Mouse (Mus musculus): ENCODE data around the gene Sctr.

The Sctr gene

DNA sequence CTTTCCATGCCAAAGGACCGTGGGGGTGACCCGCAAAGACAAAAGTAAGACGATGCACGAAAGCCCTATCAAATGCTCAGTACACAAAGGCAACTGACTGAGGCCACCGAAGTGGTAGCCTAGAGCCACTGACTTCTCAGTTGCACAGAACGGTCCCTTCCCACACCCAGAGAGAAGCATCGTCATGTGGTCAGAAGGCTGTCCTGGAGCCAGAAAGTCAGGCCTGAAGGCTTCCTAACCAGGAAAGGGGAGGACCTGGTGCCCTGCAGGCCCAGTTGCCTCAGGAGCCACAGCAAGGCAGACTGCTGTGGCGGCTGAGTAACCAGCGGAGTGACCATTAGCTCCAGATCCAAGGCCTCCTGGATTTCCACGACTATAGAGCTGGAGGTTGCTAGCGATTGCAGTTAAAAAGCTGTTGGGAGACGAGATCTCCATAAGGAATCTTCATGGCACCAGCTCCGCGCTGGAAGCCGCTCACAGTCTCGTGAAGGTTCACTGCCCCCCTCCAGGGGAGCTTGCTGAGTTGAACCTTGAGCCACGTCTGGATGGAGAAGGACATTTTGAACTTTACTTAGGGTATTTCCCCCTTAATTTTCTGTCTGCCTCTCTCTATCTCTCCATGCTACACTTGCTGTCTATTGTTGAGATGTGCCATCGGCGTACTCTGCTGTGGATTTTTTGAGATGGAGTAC, 103.2 kb downstream of the Sctr start:
- no peak for DNase-seq (ENCODE audit: low spot score)

DNA sequence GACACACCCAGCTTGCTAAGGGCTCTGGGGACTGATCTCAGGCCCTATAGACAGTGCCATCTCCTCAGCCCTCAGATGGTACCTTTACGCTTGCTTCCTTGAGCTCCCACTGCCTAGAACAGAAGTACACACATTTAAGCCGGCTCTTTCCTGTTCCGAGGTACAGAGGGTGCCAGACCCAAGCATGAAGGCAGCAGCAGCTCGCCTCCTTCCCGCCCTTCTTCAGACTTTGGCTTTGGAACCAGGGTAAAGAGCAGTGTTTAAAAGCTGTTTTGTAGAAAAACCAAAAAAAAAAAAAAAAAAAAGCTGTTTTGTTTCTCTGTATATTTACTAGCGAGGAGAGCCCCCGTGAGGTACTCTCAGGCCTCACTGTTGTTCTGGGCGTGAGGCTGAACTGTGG, 105.1 kb downstream of the Sctr start:
- DNase-seq (ENCODE audit: low spot score): no peak

- no peak for DNase-seq (ENCODE audit: low spot score)
Measured at GRCm38 (mm10) chr1:120112251-120113187, 105.8 kb downstream of the Sctr start.
